Mouse (Mus musculus) CH12.LX (cell line): ENCODE results near the gene Gm13276. TPM values are rescaled to one million over a fixed set of nuclear protein-coding genes. Genes with fewer than 3 reads are reported as not detected.
"Not testable (repeated sequence)": the region's sequence is repeated elsewhere in the genome, so short reads cannot be mapped to it uniquely, and the experiment has no call there.

Source experiments
- DNase-seq: peaks from one replicate; pipeline ENCODE4 v3.0.0-alpha.2; 2013; ENCODE audit errors: extremely low read depth
- H3K27ac ChIP-seq: 2 replicates; pipeline ENCODE4 v1.5.1; 2012; ENCODE audit warnings: low read depth, mild to moderate bottlenecking, control low read depth, moderate library complexity; ENCODE audit not compliant: insufficient read depth
- H3K27me3 ChIP-seq: replicated peaks from 2 replicates; pipeline ENCODE3; 2012; ENCODE audit warnings: inconsistent platforms
- H3K36me3 ChIP-seq, 2 experiments: replicated peaks in 1 of 2; 2 replicates each; pipeline versions ENCODE3 to v1.6.1; 2012; ENCODE audit warnings: inconsistent platforms in 1 of 2, low read length in 1 of 2, mild to moderate bottlenecking in 1 of 2, mixed read lengths in 1 of 2, moderate library complexity in 1 of 2; ENCODE audit not compliant: control insufficient read depth in 1 of 2, insufficient read depth in 1 of 2
- H3K4me1 ChIP-seq, 2 experiments: 2 replicates each; pipeline ENCODE4 v1.6.1; 2012; ENCODE audit warnings: inconsistent platforms in 1 of 2, moderate library complexity in 1 of 2; ENCODE audit not compliant: insufficient read depth in 2 of 2, control insufficient read depth in 1 of 2
- H3K4me2 ChIP-seq: 2 replicates; pipeline ENCODE4 v1.6.1; 2012; ENCODE audit warnings: low read depth, mild to moderate bottlenecking, control low read depth; ENCODE audit not compliant: poor library complexity, insufficient read depth, severe bottlenecking
- H3K4me3 ChIP-seq, 3 experiments: fragments of 150-350 bp in 1 of 3; sonication (generic) in 1 of 3; replicated peaks in 1 of 3; 2 replicates each; pipeline versions ENCODE3 to v1.5.1; 2011 to 2012; ENCODE audit warnings: low read depth in 2 of 3, low read length in 2 of 3, mild to moderate bottlenecking in 2 of 3, moderate library complexity in 2 of 3, control low read depth in 1 of 3, improper control_type of control experiment in 1 of 3, inconsistent platforms in 1 of 3, mixed read lengths in 1 of 3; ENCODE audit not compliant: poor library complexity in 1 of 3
- H3K79me2 ChIP-seq: replicated peaks from 2 replicates; pipeline ENCODE4 v1.6.1; 2012; ENCODE audit warnings: mild to moderate bottlenecking, moderate library complexity; ENCODE audit not compliant: control insufficient read depth, poor library complexity, insufficient read depth, severe bottlenecking; ENCODE audit errors: extremely low read depth
- H3K9ac ChIP-seq: 2 replicates; pipeline ENCODE4 v1.6.1; 2012; ENCODE audit warnings: low read depth, mild to moderate bottlenecking, control low read depth, moderate library complexity; ENCODE audit not compliant: insufficient read depth
- H3K9me3 ChIP-seq: replicated peaks from 2 replicates; pipeline ENCODE3; 2012; ENCODE audit warnings: low read length, inconsistent platforms, mixed read lengths
- CTCF ChIP-seq, 2 experiments: IDR thresholded peaks in 1 of 2; conservative IDR thresholded peaks in 1 of 2; 2 replicates each; pipeline ENCODE4 v1.5.1; 2011 to 2012; ENCODE audit warnings: low read depth in 2 of 2, low read length in 2 of 2, improper control_type of control experiment in 1 of 2, inconsistent platforms in 1 of 2, mild to moderate bottlenecking in 1 of 2, moderate library complexity in 1 of 2
- ELF1 ChIP-seq: IDR thresholded peaks from 2 replicates; pipeline ENCODE4 v1.6.1; 2014; ENCODE audit warnings: low read depth, mild to moderate bottlenecking, inconsistent platforms, low read length, improper control_type of control experiment
- ETS1 ChIP-seq: conservative IDR thresholded peaks from 2 replicates; pipeline ENCODE4 v1.6.1; 2012; ENCODE audit warnings: low read depth, mild to moderate bottlenecking, inconsistent platforms, low read length, improper control_type of control experiment, moderate library complexity
- JUN ChIP-seq: IDR thresholded peaks from 2 replicates; pipeline ENCODE4 v1.6.1; 2011; ENCODE audit warnings: low read depth, mild to moderate bottlenecking, low read length, improper control_type of control experiment, moderate library complexity; ENCODE audit not compliant: insufficient read depth
- JUND ChIP-seq: conservative IDR thresholded peaks from 2 replicates; pipeline ENCODE4 v1.6.1; 2011; ENCODE audit warnings: low read depth, low read length, improper control_type of control experiment
- MYC ChIP-seq: IDR thresholded peaks from 2 replicates; pipeline ENCODE4 v1.6.1; 2011; ENCODE audit warnings: low read depth, mild to moderate bottlenecking, improper control_type of control experiment, low read length
- PAX5 ChIP-seq: IDR thresholded peaks from 2 replicates; pipeline ENCODE4 v1.6.1; 2012; ENCODE audit warnings: low read length, inconsistent platforms, mixed read lengths
- RAD21 ChIP-seq: IDR thresholded peaks from 2 replicates; pipeline ENCODE4 v1.6.1; 2011; ENCODE audit warnings: low read depth, mild to moderate bottlenecking, low read length, improper control_type of control experiment, moderate library complexity
- SMC3 ChIP-seq: IDR thresholded peaks from 2 replicates; pipeline ENCODE4 v1.6.1; 2011; ENCODE audit warnings: low read depth, low read length, improper control_type of control experiment
- TCF12 ChIP-seq: IDR thresholded peaks from 2 replicates; pipeline ENCODE4 v1.6.1; 2014; ENCODE audit warnings: low read depth, mild to moderate bottlenecking, inconsistent platforms, low read length, improper control_type of control experiment
- ZNF384 ChIP-seq: IDR thresholded peaks from 2 replicates; pipeline ENCODE4 v1.6.1; 2012; ENCODE audit warnings: low read depth, low read length, improper control_type of control experiment, inconsistent platforms
- dilution Hi-C: fragments of 300-500 bp; cut with MboI; formaldehyde crosslinking; loops from 2 replicates; pipeline ENCODE4 v1.14.3; 2020; ENCODE audit warnings: low sequenced_read_pairs; ENCODE audit not compliant: extremely low pct_unique_long_range_greater_than_20kb, extremely low pct_ligation_motif_present
- in situ Hi-C: fragments of 300-500 bp; cut with MboI; formaldehyde crosslinking; loops from 3 replicates; pipeline ENCODE4 v1.14.3; 2019; ENCODE audit warnings: low sequenced_read_pairs, low pct_ligation_motif_present, low pct_unique_long_range_greater_than_20kb, mixed read lengths
- polyA plus RNA-seq: library from polyadenylated mRNA; unstranded; fragments of >175 nt; gene quantifications from 2 replicates; pipeline ENCODE4 v1.2.1, GENCODE M21; 2012; ENCODE audit warnings: low read depth; ENCODE audit not compliant: insufficient read length
- total RNA-seq, 2 experiments: library from RNA; depleted of rRNA; stranded (reverse); fragments of 300-350 nt in 1 of 2; fragments of >200 nt in 1 of 2; gene quantifications; 2 replicates each; pipeline ENCODE4 v1.2.3; 2012 to 2014

The Gm13276 gene
- total and polyA plus RNA-seq, 3 experiments, result not detected

GRCm38 (mm10) chr4:88819659-88820058 is 34.1 kb downstream of the Gm13276 start, which contains the start of gene Ifna11:
Gene Ifna11, plus strand, starts transcription at chr4:88819959.
- dilution Hi-C loops, result no loop called here
- no peak for DNase-seq
- H3K4me1 ChIP-seq, result no peaks in the 10 kb centered on the region

GRCm38 (mm10) chr4:88822995-88823394 is 37.5 kb downstream of the Gm13276 start:
- TF ChIP-seq CTCF (conservative IDR thresholded peaks at IDR 0.05 in 1 of 2, IDR thresholded peaks at IDR 0.05 in 1 of 2; ENCODE audit: low read depth in 2 of 2, low read length in 2 of 2), result peak; percentile 55 to 73
- peak; percentile 46 for TF ChIP-seq SMC3
- TF ChIP-seq RAD21, result peak; percentile 19
- TF ChIP-seq MYC, result no peak
- TF ChIP-seq, all 38 proteins: peak for 3
- no peaks in the 10 kb centered on the region for H3K79me2 ChIP-seq
- in situ Hi-C loops, result no loop called here
- H3K4me2 ChIP-seq, result no peak overlapping the region
- H3K9me3 ChIP-seq, result no peaks in the 10 kb centered on the region
- no peak overlapping the region for H3K4me3 ChIP-seq
- peak; percentile 27 for DNase-seq
- H3K27me3 ChIP-seq, result peaks cover 20% of the 10 kb centered on the region
- H3K9ac ChIP-seq, result no peak overlapping the region
- no peaks in the 10 kb centered on the region for H3K4me1 ChIP-seq
- H3K27ac ChIP-seq, result no peak overlapping the region
- dilution Hi-C loops, result no loop called here
- H3K36me3 ChIP-seq, result no peaks in the 10 kb centered on the region

More at GRCm38 (mm10) chr4:88819659-88820058, 34.1 kb downstream of the Gm13276 start, which contains the start of gene Ifna11:
- Histone ChIP-seq H3K4me3 (no peak within 1 kb of the TSS), H3K36me3 (no peaks in the 10 kb centered on the region), H3K9me3 (no peaks in the 10 kb centered on the region), H3K79me2 (no peaks in the 10 kb centered on the region), H3K9ac (no peak within 1 kb of the TSS), H3K27me3 (peaks cover 34% of the 10 kb centered on the region)
- in situ Hi-C loops, result no loop called here
- TF ChIP-seq SMC3 (no peak), ETS1 (no peak), ZNF384 (no peak), JUN (no peak), TCF12 (no peak), PAX5 (no peak), JUND (no peak), ELF1 (no peak)
- TF ChIP-seq, all 38 proteins: peak for 0
- H3K27ac ChIP-seq, result no peak within 1 kb of the TSS
- no peak within 1 kb of the TSS for H3K4me2 ChIP-seq

DNA sequence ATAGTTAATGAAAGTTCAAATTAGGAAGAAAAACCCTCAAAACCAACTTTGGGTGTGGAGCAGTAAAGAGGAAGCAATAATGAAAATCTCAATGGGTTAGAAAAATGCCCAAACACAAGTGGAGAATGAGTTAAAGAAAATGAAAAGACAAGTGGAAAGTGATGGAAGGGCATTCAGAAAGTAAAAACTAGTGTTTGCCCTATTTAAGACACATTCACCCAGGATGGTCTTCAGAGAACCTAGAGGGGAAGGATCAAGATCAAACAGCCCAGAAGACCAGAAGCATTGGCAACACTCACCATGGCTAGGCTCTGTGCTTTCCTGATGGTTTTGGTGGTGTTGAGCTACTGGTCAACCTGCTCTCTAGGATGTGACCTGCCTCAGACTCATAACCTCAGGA is 41.6 kb downstream of the Gm13276 start, which contains the start of gene Ifna6:
Gene Ifna6 (plus strand): TSS at position 301 of the 400 bp plus-strand sequence.
- in situ Hi-C loops, dilution Hi-C loops: not testable (repeated sequence)

More for the DNA sequence above, 41.6 kb downstream of the Gm13276 start, which contains the start of gene Ifna6:
- not testable (repeated sequence) for H3K36me3 ChIP-seq, H3K4me3 ChIP-seq, H3K9me3 ChIP-seq, H3K4me2 ChIP-seq, H3K4me1 ChIP-seq, DNase-seq, H3K79me2 ChIP-seq, H3K9ac ChIP-seq, H3K27ac ChIP-seq
- H3K27me3 ChIP-seq, result peaks cover 22% of the 10 kb centered on the region
